Mouse (Mus musculus) kidney, adult 8-10 months (tissue): ENCODE data around the gene S100a6.
A peak's percentile ranks its signal among the peaks of the same experiment; 100 is the strongest.

ENCODE experiments used
- DNase-seq, 2 experiments: peaks; one replicate each; pipeline ENCODE4 v3.0.0; 2022

S100a6 gene

DNA sequence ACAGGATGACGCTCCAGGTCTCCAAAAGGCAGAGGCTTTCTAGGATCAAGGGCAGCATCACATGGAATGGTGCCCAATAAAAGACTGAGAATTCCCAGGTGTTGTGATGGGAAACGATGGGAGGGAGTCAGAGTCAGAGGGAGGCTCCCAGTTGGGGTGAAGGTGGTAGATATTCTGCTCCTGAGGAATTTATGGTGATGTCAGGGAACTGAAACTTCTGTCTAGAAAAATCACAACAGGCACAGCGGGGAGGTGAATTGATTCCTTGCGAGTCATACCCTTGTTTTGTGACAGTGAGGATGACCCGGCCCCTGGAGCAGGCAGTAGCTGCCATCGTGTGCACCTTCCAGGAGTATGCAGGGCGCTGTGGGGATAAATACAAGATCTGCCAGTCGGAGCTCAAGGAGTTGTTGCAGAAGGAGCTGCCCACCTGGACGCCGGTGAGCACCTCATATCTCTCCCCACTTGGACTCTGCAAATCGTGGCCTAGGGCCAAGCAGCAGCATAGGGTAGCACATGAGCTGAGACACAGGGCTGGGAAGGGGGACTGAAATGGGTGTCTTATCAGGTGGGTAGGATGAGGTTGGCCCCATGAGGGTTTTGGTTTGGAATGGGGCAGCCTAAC is 11.1 kb upstream of the S100a6 start, which contains the start of gene Gm42674:
Gene Gm42674 (plus strand): TSS at position 419 of the 625 bp plus-strand sequence.
- DNase-seq, result no peak

DNA sequence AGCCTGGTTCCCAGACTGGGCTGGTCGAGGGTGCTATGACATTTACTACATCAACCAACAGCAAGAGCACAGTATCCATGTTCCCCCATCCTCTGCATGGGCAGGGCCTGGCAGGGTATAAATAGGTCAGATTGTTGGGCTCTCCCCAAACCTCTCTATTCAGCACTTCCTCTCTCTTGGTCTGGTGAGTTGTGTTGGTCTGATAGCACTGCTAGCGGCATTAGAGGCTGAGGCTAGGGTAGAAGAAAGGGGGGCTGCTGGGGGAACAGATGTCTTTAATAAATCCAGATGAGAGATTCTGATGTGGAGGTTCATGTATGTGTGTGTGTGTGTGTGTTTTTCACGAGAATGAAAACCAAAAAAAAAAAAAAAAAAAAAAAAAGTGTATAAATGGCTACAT is 9.1 kb upstream of the S100a6 start, which contains the start of gene S100a4:
Gene S100a4 (plus strand): TSS at position 149 of the 400 bp plus-strand sequence.
- no peak for DNase-seq

DNA sequence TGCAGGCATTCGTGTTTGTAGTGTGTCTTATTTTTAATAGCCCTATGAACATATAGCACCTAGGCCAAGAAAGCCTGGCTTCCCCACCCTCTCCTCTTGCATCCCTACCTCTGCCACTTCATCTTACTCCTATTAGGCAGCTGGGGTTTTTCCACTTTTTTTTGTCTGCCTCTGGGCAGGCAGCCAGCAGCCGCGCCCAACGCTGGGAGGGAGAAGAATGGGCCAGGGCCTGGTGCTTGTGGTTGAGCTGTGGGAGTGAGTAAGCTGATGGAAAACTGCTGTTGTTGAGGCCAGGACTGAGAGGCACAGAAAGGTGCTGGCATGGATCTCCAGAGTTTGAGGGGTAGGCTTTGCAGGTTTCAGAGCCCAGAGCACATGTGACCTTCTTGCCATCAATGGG is 8.3 kb upstream of the S100a6 start:
- peak; percentile 54 to 62 for DNase-seq

DNA sequence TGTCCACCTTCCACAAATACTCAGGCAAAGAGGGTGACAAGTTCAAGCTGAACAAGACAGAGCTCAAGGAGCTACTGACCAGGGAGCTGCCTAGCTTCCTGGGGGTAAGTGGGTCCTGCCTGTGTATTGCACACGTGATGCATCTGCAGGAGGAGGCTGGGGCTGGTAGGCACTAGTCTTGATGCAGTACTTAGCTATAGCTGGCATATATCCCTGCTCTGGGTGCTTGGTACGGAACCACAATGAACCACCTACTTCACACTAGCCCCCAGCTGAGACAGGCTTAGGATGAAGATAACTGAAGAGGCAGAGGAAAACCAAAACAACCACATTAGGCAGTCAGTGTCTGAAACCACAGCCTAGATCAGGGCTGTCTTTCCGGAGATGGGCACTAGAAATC is 7.6 kb upstream of the S100a6 start:
- DNase-seq, result no peak

DNA sequence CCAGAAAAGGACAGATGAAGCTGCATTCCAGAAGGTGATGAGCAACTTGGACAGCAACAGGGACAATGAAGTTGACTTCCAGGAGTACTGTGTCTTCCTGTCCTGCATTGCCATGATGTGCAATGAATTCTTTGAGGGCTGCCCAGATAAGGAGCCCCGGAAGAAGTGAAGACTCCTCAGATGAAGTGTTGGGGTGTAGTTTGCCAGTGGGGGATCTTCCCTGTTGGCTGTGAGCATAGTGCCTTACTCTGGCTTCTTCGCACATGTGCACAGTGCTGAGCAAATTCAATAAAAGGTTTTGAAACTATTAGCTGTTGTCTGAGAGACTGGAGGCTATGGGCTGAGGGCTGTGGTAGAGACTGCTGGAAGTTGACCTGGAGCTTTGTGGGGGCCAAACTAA is 6.9 kb upstream of the S100a6 start:
- no peak for DNase-seq

DNA sequence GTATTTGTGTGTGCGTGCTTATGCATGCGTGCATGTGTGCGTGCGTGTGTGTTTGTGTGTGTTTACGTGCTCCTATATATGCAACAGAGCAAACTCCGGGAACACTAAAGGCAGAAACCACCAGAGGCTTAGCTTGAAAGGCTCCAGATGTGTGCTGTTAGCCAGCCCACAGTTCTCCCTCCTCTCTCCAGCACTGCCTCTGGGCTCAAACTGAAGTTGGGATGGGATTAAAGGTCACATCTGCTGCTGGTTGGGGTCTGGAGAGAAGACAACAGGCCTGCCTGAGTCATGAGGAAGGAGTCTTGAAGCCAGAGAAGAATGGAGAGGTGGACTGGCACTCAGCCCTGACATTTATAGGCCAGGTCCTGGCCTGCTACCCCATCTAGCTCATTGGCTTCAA is 6.5 kb upstream of the S100a6 start:
- no peak for DNase-seq

DNA sequence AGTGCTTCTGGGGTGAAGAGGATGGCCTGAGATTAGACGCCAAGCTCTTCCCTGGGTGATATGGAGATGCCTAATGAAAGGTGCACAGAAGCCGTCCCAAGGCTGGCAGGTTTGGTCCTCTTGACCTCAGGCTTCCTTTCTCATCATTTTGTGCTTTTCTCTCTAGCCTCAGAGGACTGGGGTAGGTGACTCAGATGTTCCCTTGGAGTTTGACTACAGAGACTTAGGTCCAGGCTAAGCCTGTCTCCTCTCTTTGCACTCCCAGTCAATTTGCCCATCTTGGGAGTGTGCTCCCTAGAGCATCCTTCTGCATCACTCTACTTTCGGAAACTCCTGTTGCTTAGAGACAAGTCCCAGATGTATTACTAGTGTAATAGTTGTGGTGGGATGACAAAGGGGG is 5.3 kb upstream of the S100a6 start:
- DNase-seq, result no peak

DNA sequence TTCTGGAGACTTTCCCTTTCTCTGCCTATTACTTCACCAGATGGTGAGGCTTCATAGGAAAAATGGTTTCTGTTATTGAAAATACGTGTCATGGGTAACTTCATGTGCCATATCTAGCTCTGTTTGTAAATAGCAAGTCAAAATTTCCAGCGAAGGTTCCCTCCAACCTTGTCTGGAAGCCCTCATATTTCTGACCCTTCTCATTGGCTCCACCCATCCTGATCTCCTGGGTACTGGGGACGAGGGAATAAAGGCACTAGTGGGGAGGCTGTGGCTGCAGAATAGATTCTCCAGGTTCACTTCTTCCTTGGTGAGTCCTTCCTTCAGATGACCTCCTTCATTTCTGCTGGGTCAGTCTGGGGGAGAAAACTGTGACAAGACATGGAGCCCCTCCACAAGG is 4.5 kb upstream of the S100a6 start, which contains the start of gene S100a5:
Gene S100a5 (plus strand): TSS at position 301 of the 400 bp plus-strand sequence.
- no peak for DNase-seq

DNA sequence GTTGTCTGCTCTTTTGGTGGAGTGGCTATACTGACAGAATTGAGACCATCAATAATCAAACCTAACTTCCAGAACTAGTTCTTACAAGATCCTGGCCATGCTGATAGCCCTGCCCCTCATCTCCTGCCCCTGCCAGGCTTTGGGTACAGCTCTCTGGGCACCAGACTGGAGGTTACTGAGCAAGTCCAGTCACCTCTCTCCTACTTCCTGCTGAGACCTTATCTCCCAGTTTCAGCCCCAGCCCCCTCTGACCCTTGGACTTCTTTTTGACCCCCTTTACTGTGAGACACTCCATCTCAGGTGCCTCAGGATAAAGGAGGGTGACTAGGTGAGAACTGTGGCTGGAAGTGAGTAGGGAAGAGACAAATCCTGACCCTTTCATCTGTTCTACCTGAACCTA is 3.6 kb upstream of the S100a6 start:
- DNase-seq, result no peak

DNA sequence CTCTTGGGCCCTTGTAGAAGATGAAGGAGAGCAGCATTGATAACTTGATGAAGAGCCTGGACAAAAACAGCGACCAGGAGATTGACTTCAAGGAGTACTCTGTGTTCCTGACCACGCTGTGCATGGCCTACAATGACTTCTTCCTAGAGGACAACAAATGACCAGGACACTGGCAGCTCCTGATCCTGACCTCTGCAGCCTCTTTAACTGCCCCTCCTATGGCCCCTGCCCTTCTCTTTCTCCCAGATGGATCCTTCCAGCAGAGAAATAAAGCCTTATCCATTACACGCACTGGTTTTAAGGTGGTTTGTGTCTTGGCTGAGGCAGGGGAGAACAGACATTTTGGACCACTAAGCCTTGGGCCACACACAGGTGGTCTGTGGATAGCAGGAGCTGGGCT is 1.2 kb upstream of the S100a6 start:
- no peak for DNase-seq

DNA sequence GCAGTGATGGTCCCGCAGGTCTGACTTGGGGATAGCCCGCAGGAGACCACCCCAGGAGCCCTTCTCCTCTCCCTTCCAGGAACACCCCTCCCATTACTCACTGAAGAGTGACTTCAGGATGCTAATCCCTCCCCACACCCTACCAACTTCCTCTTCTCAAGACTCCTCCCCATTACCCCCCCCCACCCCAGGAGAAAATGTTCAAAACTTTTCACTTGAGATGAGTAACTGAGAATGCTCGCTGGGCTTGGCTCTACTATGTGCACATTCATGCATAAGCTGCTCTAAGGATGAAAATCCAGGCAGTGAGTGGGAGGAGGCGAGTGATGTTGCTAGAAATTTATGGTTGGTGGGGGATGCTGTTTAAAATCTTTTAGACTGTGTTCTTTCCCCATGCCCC is 621 bp upstream of the S100a6 start:
- no peak for DNase-seq

DNA sequence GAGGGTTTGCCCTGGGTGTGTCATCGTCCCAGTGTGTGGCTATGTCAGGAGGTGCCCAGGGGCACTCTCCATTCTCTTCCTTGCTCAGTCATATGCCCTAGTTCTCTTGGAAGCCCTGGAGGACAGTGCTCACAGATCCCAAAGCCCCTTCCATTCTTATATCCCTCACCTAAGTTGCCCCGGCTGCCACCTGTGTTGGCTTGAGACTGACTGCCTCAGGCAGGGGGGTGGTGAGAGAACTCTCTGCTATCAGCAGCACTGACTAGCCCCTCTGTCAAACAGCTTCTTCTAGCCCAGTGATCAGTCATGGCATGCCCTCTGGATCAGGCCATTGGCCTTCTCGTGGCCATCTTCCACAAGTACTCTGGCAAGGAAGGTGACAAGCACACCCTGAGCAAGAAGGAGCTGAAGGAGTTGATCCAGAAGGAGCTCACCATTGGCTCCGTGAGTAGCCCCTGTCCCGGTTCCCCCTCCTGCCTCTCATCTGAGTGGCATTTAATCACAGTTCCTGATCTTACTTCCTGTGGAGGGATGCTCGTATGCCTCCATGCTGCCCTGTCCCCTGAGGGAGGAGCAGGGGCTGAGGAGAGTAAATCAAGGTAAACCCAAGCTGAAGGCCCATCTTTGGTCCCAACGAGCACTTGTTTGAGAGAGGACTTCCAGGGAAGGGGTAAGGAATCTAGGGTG is 922 bp downstream of the S100a6 start:
- no peak for DNase-seq

DNA sequence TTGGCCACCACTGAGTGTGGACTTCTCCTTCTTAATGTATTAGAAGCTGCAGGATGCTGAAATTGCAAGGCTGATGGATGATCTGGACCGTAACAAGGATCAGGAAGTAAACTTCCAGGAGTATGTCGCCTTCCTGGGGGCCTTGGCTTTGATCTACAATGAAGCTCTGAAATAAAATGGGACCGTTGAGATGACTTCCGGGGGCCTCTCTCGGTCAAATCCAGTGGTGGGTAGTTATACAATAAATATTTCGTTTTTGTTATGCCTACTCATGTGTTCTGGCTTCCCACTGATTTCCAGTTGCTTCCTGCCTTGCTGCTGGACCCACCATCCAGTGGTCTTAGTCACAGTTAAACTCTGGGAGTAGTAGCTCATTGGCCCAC is 1.5 kb downstream of the S100a6 start:
- DNase-seq, result no peak

DNA sequence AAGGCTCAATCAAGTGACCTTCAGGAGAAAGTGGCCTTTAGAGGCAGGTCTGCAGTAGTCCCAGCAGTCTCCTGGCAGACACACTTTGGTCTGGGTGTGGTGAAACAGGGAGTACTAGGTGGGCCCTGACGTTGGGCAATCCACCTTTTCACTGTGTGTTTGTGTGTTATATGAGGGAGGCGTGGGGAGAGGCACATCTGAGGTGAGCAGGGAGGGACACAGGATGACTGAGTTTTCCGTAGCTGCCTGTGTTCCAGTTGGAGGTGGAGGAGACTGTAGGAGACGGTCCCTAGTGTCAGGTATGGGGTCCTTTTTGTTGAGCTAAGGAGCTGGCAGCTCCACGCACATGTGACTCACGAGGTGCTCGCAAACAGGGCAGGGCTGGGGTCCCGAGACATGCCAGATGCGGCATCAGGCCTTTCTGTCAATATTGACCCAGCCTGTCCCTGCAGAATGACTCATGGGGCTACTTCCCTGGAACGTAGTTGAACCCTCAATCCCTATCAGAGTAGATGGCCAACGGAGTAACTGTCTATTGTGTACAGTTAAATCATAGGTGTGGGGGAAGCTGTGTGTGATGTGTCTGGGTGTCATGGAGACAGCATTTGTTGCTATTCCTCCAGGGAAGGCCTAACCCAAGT is 2.0 kb downstream of the S100a6 start:
- no peak for DNase-seq

DNA sequence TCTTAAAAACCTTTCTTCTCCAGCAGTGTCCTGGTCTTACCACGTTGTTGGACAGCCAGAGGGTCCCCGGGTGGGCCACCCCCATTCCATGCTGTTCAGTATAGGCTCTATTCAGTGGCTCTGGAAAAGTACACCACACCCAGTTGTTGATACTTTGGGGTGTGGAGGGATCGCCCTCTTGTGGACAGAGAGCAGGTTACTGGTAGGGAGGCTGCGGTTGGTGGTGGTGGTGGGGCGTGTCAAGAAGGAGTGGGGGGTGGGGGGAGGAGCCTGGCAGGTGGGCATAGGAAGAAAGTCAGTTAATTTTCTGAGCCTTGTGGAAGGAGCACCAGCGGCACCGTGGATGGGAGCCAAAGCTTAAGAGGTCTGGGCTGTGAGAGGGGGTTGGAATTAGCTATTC is 2.7 kb downstream of the S100a6 start:
- DNase-seq, result peak; percentile 70 to 71

DNA sequence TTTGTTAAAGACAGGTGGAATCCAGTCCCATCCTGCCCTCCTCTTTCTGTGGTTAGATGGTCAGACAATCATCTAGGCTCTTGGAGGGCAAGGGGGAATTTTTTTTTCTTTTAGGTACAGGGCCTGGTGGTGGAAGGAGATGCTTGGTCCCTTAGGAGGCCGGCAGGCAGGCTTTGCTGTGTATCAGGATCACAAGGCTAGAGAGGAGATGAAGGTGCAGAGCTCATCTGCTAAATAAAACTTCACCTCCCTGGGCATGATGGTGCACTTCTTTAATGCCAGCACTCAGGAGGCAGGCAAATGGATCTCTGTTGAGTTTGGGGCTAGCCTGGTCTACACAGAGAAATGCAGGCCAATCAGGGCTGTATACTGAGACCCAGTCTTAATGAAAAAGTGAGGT is 3.2 kb downstream of the S100a6 start:
- no peak for DNase-seq

DNA sequence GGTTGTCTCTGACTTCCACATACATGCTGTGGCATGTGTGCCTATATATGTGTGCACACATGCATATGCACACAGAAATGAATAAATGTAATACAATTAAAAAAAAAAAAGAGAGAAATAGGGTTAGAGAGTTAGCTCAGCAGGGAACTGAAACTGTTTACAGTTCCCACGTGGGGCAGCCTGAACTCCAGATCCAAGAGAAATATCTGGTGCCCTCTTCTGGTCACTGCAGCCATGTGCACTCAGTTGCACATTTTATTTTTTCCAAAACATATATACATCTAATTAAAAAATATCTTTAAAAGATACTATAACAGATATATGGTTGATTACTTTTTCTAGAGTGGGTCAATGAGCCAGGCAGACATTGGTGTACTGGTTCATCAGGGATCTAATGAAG is 4.9 kb downstream of the S100a6 start:
- DNase-seq, result no peak

DNA sequence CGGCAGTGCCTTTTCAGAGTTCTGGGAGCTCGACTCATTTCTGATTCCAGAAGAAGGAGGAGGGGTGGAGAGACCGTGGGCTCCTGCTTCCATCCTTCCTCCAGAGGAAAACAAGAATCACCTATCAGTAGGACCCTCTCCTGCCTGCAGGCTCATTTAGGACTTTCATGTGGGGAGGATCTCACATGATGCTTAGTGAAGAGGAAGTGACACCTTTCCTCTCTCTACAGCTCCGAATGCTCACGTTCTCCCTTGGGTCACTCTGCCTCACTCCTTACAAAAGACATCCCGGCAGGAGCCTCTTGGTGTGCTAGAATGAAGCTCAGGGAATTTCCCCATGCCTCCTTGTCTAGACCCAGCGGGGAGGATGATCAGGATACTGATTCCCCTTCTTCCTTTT is 8.9 kb downstream of the S100a6 start:
- no peak for DNase-seq

DNA sequence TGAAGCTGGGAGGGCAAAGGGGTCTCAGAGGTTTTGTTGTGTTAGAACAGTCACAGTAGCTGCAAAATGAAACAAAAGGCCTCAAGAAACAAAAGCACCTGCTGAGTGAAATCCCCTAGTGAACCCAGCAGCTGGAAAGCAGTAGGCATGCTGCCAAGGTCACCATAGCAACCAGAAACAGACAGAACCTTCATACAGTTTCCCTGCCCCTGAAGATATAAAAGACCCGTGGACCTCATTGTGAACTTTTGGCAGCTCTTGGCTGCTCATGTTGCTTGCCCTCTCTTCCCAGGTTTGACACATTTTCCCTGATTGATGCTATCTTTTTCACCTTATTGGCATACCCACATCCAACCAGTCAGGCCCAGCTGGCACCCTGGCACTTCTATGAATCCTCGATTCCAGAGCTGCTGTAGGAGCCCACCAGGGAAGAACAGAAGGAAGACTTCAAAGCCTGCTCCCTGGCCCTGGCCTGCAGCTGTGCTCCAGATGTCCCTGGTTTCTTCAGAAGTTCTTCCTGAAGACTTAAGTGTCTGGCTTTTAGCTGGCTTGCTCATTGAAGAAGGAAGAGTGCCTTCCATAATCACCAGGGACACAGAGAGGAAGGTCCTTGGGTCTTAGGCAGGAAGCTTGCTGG is 10.9 kb downstream of the S100a6 start:
- DNase-seq, result peak in 1 of 2 experiments; percentile 42

DNA sequence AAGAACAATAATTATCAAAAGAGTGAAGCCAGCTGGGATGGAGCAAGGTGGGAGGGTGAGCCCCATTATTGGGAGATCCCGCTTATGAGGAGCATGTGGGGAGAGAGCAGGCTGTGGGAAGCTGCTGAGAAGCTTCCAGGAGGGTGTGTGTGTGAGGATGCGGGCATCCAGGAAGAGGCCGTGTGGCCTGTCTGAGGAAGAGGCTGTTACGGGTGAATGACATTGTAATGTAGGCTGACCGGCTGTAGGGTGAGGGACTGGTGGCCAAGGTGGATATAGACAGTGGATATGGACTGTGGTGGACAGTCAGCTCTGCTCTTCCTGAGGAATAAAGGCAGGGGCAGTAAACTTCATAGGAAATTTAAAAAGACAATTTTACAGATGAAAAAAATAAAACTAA is 12.8 kb downstream of the S100a6 start:
- DNase-seq, result no peak

DNA sequence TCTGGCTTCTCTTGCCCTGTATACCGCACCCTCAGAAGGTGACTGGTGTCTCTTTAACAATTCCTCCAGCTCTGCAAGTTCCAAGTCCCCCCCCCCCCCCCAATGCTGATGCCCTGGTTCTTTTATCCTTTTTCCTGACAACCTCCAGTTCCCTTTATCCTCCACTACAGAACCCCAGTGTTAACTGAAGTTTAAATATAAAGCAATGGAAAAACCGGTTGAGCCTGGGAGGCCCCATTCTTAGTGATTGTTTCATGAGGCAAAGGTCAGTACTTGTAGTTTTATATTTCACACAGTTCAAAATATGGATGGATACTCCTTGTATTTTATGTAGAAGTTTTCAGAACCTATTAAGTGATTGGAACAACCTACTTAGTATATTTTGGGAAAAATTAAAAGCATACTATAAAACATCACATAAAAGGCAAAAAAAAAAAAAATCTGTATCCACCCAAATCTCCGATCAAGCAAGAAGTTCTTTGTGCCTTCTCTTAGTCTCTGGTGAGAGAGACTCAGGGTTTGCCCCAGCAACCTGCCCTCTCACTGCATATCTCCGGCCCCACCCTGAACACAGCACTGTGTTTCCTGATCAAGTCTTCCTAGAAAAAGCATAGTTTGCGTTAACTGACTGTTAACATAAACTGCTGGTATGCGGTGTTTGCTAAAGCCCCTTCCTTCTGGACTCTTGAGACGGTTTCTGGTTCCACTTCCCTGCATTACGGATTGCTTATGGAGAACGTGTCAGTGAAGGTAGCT is 13.8 kb downstream of the S100a6 start:
- DNase-seq, result no peak

DNA sequence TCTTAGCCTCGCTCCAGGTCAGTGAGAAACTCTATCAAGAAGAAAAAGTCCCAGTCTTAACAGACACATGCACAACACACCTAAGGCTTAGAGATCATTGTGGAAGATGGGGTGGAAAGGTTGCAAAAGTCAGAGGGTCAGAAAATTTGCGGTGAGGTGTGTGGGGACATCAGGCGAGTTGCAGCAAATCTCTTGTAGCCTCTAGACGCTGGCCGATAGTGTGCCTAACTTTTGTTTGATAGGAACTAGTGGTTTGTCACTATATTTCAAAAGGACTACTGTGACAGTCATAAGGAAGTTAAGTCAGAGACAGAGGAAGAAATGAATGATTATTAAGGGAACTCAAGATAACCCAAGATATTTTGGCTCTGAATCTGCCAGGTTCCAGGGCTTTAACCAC is 14.7 kb downstream of the S100a6 start:
- no peak for DNase-seq

DNA sequence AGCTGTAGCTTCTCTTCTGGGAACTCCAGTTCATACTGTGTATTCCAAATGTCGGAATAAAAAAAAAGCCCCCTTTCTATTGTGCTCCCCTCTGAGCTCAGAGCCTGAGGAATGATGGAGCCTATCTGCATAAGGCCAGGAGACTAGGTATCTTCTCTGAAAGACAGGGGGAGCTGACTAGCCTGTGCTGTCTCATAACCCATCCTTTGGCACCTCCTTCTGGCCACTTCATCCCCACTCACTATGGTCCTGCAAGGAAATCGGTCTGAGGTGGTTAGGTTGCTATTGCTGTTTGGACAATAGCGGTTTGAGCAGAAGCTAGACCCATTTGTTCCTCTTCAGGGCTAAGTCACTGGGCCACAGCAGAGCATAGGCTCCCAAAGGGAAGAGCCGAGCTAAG is 15.1 kb downstream of the S100a6 start:
- DNase-seq, result peak in 1 of 2 experiments; percentile 6
